In the genomic region with DNA sequence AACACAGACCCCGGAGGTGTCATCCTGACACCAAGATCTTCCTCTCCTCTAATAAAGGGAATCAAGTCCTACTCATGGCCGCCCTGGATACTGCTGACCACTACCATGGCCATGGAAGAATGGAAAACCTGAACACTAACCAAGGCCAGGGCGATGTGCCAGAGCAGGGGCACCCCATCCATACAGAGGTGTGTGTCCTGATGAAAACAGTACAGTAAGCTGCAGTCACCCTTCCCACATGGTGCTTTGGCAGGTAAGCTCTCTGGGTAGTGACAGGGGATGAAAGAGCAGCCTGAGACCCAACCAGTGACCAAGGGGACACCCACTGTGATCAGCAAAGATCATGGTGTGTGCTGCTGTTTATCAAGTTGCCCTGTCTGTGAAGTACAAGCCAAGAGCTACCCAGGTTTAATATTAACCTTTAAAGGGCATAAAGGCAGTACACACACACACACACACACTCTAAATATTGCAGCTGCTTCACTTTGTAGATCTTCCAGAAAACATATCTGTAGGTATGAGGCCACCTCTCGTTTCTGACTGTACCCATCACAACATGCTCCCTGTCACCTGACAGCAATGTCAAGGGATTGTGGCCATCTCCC, we compare ENCODE assay signal across 17 mouse cellular contexts.
"Had no signal": no experiment of that assay in that cellular context is flagged by ENCODE, and none has a peak within 500 bp of the region (broad histone marks: within the 10 kb centered on the region; RNA-seq: fewer than 3 reads in every experiment).

No protein-coding gene starts in this region.

- H3K27ac ChIP-seq: left cerebral cortex, adult 2 months; limb, embryonic 10.5 days; liver, embryonic 13.5 days; lung, embryonic 15.5 days; macrophage; neural tube, embryonic 12.5 days; stomach, embryonic 15.5 days had no signal

- H3K4me1 ChIP-seq: lung, embryonic 15.5 days; stomach, embryonic 15.5 days had no signal

- H3K9ac ChIP-seq: liver, embryonic 13.5 days; liver, postnatal 0 days; lung, embryonic 15.5 days; neural tube, embryonic 12.5 days; stomach, embryonic 15.5 days had no signal

- H3K4me3 ChIP-seq: left cerebral cortex, adult 2 months; limb, embryonic 10.5 days; liver, embryonic 13.5 days; lung, embryonic 15.5 days; megakaryocyte, embryonic 14.5 days; neural tube, embryonic 12.5 days; stomach, embryonic 15.5 days had no signal

- ATAC-seq: intestine, embryonic 16.5 days; liver, postnatal 0 days had no signal

- H3K27me3 ChIP-seq: liver, embryonic 13.5 days; lung, embryonic 15.5 days; megakaryocyte, embryonic 14.5 days; neural tube, embryonic 12.5 days; stomach, embryonic 15.5 days had no signal

- H3K4me2 ChIP-seq: liver, embryonic 13.5 days; lung, embryonic 15.5 days; midbrain, embryonic 11.5 days; neural tube, embryonic 12.5 days; stomach, embryonic 15.5 days had no signal

- H3K36me3 ChIP-seq: liver, embryonic 13.5 days; stomach, embryonic 15.5 days had no signal

- DNase-seq: liver, embryonic 13.5 days; liver, postnatal 0 days; lung, postnatal 14 days; retina, postnatal 1 day; right cerebral cortex, postnatal 4 days; spleen, adult 18-20 months; thymus, adult 2 months; thymus, postnatal 25 days had no signal

- H3K9me3 ChIP-seq: limb, embryonic 10.5 days; liver, embryonic 13.5 days; lung, embryonic 15.5 days; megakaryocyte, embryonic 14.5 days; neural tube, embryonic 12.5 days; stomach, embryonic 15.5 days had no signal
